Mouse (Mus musculus): ENCODE results near the gene 6430531B16Rik. TPM values are rescaled to one million over a fixed set of nuclear protein-coding genes. Genes with fewer than 3 reads are reported as not detected.

The 6430531B16Rik gene
- polyA plus RNA-seq, 1 experiment from 2014 or later, result not detected

DNA sequence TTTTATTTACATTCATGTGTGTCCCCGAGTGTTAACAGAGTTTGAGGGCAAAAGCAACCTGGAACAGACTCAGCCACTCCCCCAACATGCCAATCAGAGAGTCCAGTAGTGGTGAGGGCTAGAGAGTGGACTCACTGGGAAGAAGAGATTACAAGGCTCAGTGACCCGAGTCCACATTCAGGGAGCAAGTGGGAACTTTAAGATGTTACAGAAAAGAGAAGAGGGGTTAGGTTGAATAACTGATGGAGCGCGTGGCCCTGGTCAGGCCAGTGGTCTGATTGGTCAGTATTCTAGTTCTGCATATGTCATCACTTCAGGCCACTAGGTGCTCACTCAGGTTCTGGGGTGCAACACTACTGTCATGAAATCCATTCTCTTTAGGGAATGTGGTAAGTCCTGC is 11.4 kb downstream of the 6430531B16Rik start:
- Histone ChIP-seq H3K9me3 (ENCODE audit: control insufficient read depth, low read length) (no peaks in the 10 kb centered on the region), H3K27me3 (replicated peaks; ENCODE audit: control insufficient read depth, insufficient read depth, low read length) (no peaks in the 10 kb centered on the region), H3K4me2 (no peak overlapping the region), H3K4me3 (ENCODE audit: low read depth, low read length) (no peak overlapping the region), H3K27ac (ENCODE audit: low read depth, low read length) (no peak overlapping the region), H3K4me1 (replicated peaks; ENCODE audit: control insufficient read depth, insufficient read depth, low read length) (no peaks in the 10 kb centered on the region), H3K36me3 (ENCODE audit: control insufficient read depth, insufficient read depth, low read length) (no peaks in the 10 kb centered on the region), H3K9ac (ENCODE audit: low read depth, low read length) (no peak overlapping the region)
- 35% methylated on average over 4 of the region's 4 CpGs for WGBS
- DNase-seq (ENCODE audit: low spot score), result no peak
- ATAC-seq (replicated peaks; ENCODE audit: low FRiP score), result no peak

DNA sequence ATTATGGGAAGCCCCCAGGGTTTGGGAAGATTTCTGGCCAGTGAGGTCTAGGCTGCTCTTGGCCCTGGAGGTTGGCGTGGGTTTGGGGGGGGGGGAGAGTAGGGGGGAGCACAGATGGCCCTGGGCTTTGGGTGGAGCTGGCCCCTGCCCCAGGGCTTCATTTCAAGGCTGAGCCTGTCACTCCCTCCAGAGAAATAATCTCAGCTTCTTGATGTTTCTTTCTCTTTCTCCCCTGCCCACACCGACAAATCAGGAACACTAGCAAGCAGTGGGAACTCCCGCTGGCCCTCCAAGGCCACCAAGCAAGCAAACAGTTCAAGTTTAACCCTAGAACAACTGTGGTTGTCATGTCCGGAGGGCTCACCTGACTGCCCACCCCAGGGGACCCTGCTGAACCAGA is 14.7 kb downstream of the 6430531B16Rik start:
- Histone ChIP-seq H3K4me1 (replicated peaks; ENCODE audit: control insufficient read depth, insufficient read depth, low read length) (no peaks in the 10 kb centered on the region), H3K27me3 (replicated peaks; ENCODE audit: control insufficient read depth, insufficient read depth, low read length) (no peaks in the 10 kb centered on the region), H3K4me3 (ENCODE audit: low read depth, low read length) (no peak overlapping the region), H3K4me2 (no peak overlapping the region), H3K9ac (ENCODE audit: low read depth, low read length) (no peak overlapping the region), H3K36me3 (ENCODE audit: control insufficient read depth, insufficient read depth, low read length) (no peaks in the 10 kb centered on the region), H3K9me3 (ENCODE audit: control insufficient read depth, low read length) (no peaks in the 10 kb centered on the region), H3K27ac (ENCODE audit: low read depth, low read length) (no peak overlapping the region)
- no peak for ATAC-seq (replicated peaks; ENCODE audit: low FRiP score)
- DNase-seq (ENCODE audit: low spot score), result no peak
- WGBS, result 62% methylated on average over 4 of the region's 4 CpGs

- 78% methylated on average over 10 of the region's 10 CpGs for WGBS
These were observed 17.4 kb downstream of the 6430531B16Rik start for GRCm38 (mm10) chr7:139961141-139961540.

GRCm38 (mm10) chr7:139957958-139958357 is 20.6 kb downstream of the 6430531B16Rik start:
- Histone ChIP-seq H3K4me2 (no peak overlapping the region), H3K4me1 (replicated peaks; ENCODE audit: control insufficient read depth, insufficient read depth, low read length) (no peaks in the 10 kb centered on the region; the same call in 1 of the 2 replicates), H3K9ac (ENCODE audit: low read depth, low read length) (no peak overlapping the region), H3K4me3 (ENCODE audit: low read depth, low read length) (no peak overlapping the region), H3K27ac (ENCODE audit: low read depth, low read length) (no peak overlapping the region), H3K9me3 (ENCODE audit: control insufficient read depth, low read length) (no peaks in the 10 kb centered on the region), H3K36me3 (ENCODE audit: control insufficient read depth, insufficient read depth, low read length) (no peaks in the 10 kb centered on the region), H3K27me3 (replicated peaks; ENCODE audit: control insufficient read depth, insufficient read depth, low read length) (peaks cover 13% of the 10 kb centered on the region)
- DNase-seq (ENCODE audit: low spot score) (no peak), ATAC-seq (replicated peaks; ENCODE audit: low FRiP score) (no peak)
- WGBS, result 30% methylated on average over 11 of the region's 11 CpGs

More at GRCm38 (mm10) chr7:139961141-139961540, 17.4 kb downstream of the 6430531B16Rik start:
- Histone ChIP-seq H3K9me3 (ENCODE audit: control insufficient read depth, low read length) (no peaks in the 10 kb centered on the region), H3K36me3 (ENCODE audit: control insufficient read depth, insufficient read depth, low read length) (no peaks in the 10 kb centered on the region), H3K9ac (ENCODE audit: low read depth, low read length) (no peak overlapping the region), H3K27ac (ENCODE audit: low read depth, low read length) (no peak overlapping the region), H3K27me3 (replicated peaks; ENCODE audit: control insufficient read depth, insufficient read depth, low read length) (peaks cover 11% of the 10 kb centered on the region), H3K4me3 (ENCODE audit: low read depth, low read length) (no peak overlapping the region), H3K4me2 (no peak overlapping the region), H3K4me1 (replicated peaks; ENCODE audit: control insufficient read depth, insufficient read depth, low read length) (no peaks in the 10 kb centered on the region; the same call in 1 of the 2 replicates)
- DNase-seq (ENCODE audit: low spot score) (no peak), ATAC-seq (replicated peaks; ENCODE audit: low FRiP score) (no peak)

DNA sequence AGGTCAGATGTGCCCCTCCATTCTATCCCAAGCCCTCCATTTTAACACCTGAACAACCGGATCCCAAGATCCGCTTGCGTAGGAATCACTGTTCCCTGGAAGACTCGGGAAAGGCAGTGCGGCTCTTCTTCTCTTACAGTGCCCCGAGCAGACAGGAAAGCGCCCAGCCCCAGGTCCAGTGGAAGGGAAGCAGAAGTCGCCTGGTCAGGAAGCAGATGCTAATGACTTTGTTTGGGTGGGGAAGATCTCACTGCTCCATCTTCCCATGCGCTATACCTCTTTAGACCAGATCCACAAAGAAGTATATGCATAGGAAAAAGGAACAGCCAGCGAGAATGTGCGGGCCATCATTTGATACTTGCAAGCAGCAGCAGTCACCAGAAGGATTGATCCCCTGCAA is 21.1 kb downstream of the 6430531B16Rik start:
- ATAC-seq (replicated peaks; ENCODE audit: low FRiP score), result no peak
- H3K9me3 ChIP-seq (ENCODE audit: control insufficient read depth, low read length), result no peaks in the 10 kb centered on the region
- DNase-seq (ENCODE audit: low spot score), result no peak
- no peaks in the 10 kb centered on the region; the same call in 1 of the 2 replicates for H3K4me1 ChIP-seq (replicated peaks; ENCODE audit: control insufficient read depth, insufficient read depth, low read length)
- 32% methylated on average over 11 of the region's 11 CpGs for WGBS
- no peak overlapping the region for H3K4me3 ChIP-seq (ENCODE audit: low read depth, low read length)
- no peak overlapping the region for H3K4me2 ChIP-seq
- no peak overlapping the region for H3K27ac ChIP-seq (ENCODE audit: low read depth, low read length)
- H3K27me3 ChIP-seq (replicated peaks; ENCODE audit: control insufficient read depth, insufficient read depth, low read length), result peaks cover 13% of the 10 kb centered on the region
- H3K9ac ChIP-seq (ENCODE audit: low read depth, low read length), result no peak overlapping the region
- no peaks in the 10 kb centered on the region for H3K36me3 ChIP-seq (ENCODE audit: control insufficient read depth, insufficient read depth, low read length)

GRCm38 (mm10) chr7:139956658-139957057 is 21.9 kb downstream of the 6430531B16Rik start:
- no peak overlapping the region for H3K4me2 ChIP-seq
- no peak overlapping the region for H3K9ac ChIP-seq (ENCODE audit: low read depth, low read length)
- H3K9me3 ChIP-seq (ENCODE audit: control insufficient read depth, low read length), result no peaks in the 10 kb centered on the region
- no peak overlapping the region for H3K4me3 ChIP-seq (ENCODE audit: low read depth, low read length)
- H3K36me3 ChIP-seq (ENCODE audit: control insufficient read depth, insufficient read depth, low read length), result no peaks in the 10 kb centered on the region
- no peak overlapping the region for H3K27ac ChIP-seq (ENCODE audit: low read depth, low read length)
- no peaks in the 10 kb centered on the region; the same call in 1 of the 2 replicates for H3K4me1 ChIP-seq (replicated peaks; ENCODE audit: control insufficient read depth, insufficient read depth, low read length)
- ATAC-seq (replicated peaks; ENCODE audit: low FRiP score) (no peak), DNase-seq (ENCODE audit: low spot score) (no peak)
- peaks cover 13% of the 10 kb centered on the region for H3K27me3 ChIP-seq (replicated peaks; ENCODE audit: control insufficient read depth, insufficient read depth, low read length)
- 69% methylated on average over 3 of the region's 3 CpGs for WGBS

- no peak for DNase-seq (ENCODE audit: low spot score)
- WGBS, result 70% methylated on average over 4 of the region's 4 CpGs
- H3K9me3 ChIP-seq (ENCODE audit: control insufficient read depth, low read length), result no peaks in the 10 kb centered on the region
- no peak overlapping the region for H3K27ac ChIP-seq (ENCODE audit: low read depth, low read length)
- ATAC-seq (replicated peaks; ENCODE audit: low FRiP score), result peak; percentile 44; the same call in 1 of the 2 replicates
- no peak overlapping the region for H3K9ac ChIP-seq (ENCODE audit: low read depth, low read length)
- no peaks in the 10 kb centered on the region for H3K36me3 ChIP-seq (ENCODE audit: control insufficient read depth, insufficient read depth, low read length)
- peaks cover 13% of the 10 kb centered on the region for H3K27me3 ChIP-seq (replicated peaks; ENCODE audit: control insufficient read depth, insufficient read depth, low read length)
- H3K4me3 ChIP-seq (ENCODE audit: low read depth, low read length), result no peak overlapping the region
- no peaks in the 10 kb centered on the region; the same call in 1 of the 2 replicates for H3K4me1 ChIP-seq (replicated peaks; ENCODE audit: control insufficient read depth, insufficient read depth, low read length)
- no peak overlapping the region for H3K4me2 ChIP-seq
These were observed 23.1 kb downstream of the 6430531B16Rik start for GRCm38 (mm10) chr7:139955505-139955904.

DNA sequence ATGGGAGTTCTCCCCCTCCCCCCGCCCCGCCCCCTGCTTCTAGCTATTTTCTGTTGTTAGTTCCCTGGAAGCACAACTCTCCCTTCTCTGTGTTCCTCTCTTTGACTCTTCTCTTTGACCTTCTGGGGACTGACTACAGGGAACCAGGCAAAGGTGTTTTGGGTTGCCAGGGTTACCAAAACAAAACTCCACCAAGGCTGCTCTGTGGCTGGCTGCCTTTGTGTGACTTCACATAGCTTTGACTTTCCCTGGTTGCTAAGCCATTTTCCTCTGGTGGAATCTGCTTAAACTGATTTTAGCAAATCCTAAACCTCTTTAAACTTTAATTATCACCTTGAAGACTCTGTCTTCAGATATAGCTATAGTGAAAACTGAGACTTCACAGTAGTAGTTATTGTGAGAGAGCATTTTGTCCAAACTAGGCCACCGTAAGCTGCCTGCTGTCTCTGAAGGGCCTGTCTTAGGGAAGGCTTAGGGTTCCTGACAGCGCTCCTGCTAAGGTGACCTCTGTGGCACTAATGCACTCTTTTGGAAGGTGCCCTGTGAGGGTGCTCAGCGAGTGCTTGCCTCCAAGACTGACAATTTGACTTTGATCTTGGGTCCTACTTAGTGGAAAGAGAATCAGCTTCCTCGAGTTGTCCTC is 26.4 kb downstream of the 6430531B16Rik start:
- Histone ChIP-seq H3K27ac (ENCODE audit: low read depth, low read length) (no peak overlapping the region), H3K9ac (ENCODE audit: low read depth, low read length) (no peak overlapping the region), H3K36me3 (ENCODE audit: control insufficient read depth, insufficient read depth, low read length) (no peaks in the 10 kb centered on the region), H3K4me2 (no peak overlapping the region; the same call in 1 of the 2 replicates), H3K4me1 (replicated peaks; ENCODE audit: control insufficient read depth, insufficient read depth, low read length) (no peaks in the 10 kb centered on the region), H3K4me3 (ENCODE audit: low read depth, low read length) (no peak overlapping the region), H3K27me3 (replicated peaks; ENCODE audit: control insufficient read depth, insufficient read depth, low read length) (peaks cover 18% of the 10 kb centered on the region), H3K9me3 (ENCODE audit: control insufficient read depth, low read length) (no peaks in the 10 kb centered on the region)
- ATAC-seq (replicated peaks; ENCODE audit: low FRiP score) (no peak), DNase-seq (ENCODE audit: low spot score) (no peak)
- 66% methylated on average over 6 of the region's 6 CpGs for WGBS

DNA sequence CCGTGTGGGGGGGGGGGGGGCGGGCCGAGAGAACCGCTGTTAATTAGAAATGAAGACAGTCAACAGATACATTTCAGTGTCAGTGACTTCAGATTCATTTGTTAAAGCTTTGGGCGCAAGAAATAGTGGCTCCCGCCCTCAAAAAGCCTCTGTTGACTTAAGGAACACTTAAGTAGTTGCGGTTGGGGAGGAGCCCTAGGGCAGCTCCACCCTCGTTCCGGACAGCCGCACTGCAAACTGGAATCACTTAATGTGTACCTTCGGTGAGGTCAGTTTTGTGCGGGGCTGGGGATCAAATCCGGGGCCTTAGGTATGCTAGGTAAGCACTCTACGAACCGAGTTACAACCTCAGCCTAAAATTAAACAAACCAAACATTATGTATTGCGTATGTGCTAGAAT is 27.5 kb downstream of the 6430531B16Rik start:
- WGBS, result 4% methylated on average over 16 of the region's 16 CpGs
- H3K36me3 ChIP-seq (ENCODE audit: control insufficient read depth, insufficient read depth, low read length), result no peaks in the 10 kb centered on the region
- peak overlapping the region; percentile 95 for H3K4me2 ChIP-seq
- H3K4me1 ChIP-seq (replicated peaks; ENCODE audit: control insufficient read depth, insufficient read depth, low read length), result no peaks in the 10 kb centered on the region
- DNase-seq (ENCODE audit: low spot score) (no peak), ATAC-seq (replicated peaks; ENCODE audit: low FRiP score) (peak; percentile 46; the same call in 1 of the 2 replicates)
- peak overlapping the region; percentile 64 for H3K4me3 ChIP-seq (ENCODE audit: low read depth, low read length)
- H3K9me3 ChIP-seq (ENCODE audit: control insufficient read depth, low read length), result no peaks in the 10 kb centered on the region
- H3K9ac ChIP-seq (ENCODE audit: low read depth, low read length), result peak overlapping the region; percentile 61
- peaks cover 23% of the 10 kb centered on the region for H3K27me3 ChIP-seq (replicated peaks; ENCODE audit: control insufficient read depth, insufficient read depth, low read length)
- peak overlapping the region; percentile 52 for H3K27ac ChIP-seq (ENCODE audit: low read depth, low read length)
